Mouse (Mus musculus) central nervous system, embryonic 18 days (tissue): ENCODE data around the gene Smarcd2. TPM values are rescaled to one million over a fixed set of nuclear protein-coding genes. Genes with fewer than 3 reads are reported as not detected.

Experiments
- polyA plus RNA-seq: library from polyadenylated mRNA; depleted of rRNA; stranded (reverse); fragments of >200 nt; gene quantifications from 2 replicates; pipeline ENCODE4 v1.2.3, GENCODE M21; 2012; rRNA removed

The Smarcd2 gene
- polyA plus RNA-seq, result 27.0 and 30.3 TPM in 2 replicates

GRCm38 (mm10) chr11:106272644-106273310 lies at the start of gene Smarcd2:
Smarcd2 (minus strand) TSS chr11:106272972.

GRCm38 (mm10) chr11:106314333-106314812 lies 41.6 kb upstream of the Smarcd2 start, which contains the start of gene Cd79b:
Cd79b (minus strand) TSS chr11:106314762.

GRCm38 (mm10) chr11:106301765-106302164 lies 29.0 kb upstream of the Smarcd2 start, which contains the start of gene Gh:
Gh (minus strand) TSS chr11:106301865.

GRCm38 (mm10) chr11:106276454-106276853 lies 3.7 kb upstream of the Smarcd2 start, which contains the start of gene Tcam1:
Tcam1 (plus strand) TSS chr11:106276672.

GRCm38 (mm10) chr11:106255685-106256451 lies 16.9 kb downstream of the Smarcd2 start, which contains the start of the genes Ftsj3 and Psmc5:
Ftsj3 (minus strand) TSS chr11:106256079.
Psmc5 (plus strand) TSS chr11:106256154.

GRCm38 (mm10) chr11:106216730-106217490 lies 55.9 kb downstream of the Smarcd2 start, which contains the start of gene Ddx42:
Ddx42 (plus strand) TSS chr11:106216926.

DNA sequence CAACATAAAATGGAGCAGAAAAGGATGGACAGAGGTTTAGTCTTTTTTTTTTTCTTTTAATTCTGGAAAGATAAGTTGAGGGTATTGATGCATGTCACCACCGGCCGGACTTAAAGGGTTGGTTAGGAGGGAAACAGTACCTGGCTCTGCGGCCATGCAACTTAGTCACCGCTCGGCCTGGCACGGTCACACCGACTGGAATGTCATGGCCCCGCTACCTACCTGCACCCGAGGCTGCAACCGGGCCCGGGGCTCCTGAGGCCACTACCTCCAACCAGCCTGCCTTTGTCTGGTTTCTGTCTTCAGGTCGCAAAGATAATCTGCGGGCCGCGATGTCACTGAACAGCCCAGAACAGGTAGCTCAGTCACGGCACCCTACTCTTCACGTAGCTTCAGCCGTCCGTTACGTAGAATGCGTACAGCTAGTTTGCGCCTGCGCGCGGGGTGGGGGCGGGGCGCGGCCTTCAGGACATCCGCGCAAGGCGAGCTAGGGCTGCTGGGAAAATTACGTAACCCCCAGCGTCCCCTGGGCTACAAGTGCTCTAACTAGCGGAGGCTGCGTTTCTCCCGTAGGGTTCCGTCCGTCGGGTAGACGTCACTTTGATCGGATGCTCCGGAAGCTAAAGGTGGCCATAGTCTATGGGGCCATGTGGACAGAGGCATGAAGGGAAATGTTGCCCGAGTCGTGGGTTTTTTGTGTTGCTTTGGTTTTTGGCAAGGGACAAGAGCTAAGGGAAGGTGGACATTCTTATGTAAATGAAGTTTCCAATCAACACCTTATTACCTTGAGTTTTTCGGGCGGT lies 56.6 kb downstream of the Smarcd2 start, which contains the start of gene Ccdc47:
Gene Ccdc47, minus strand, starts transcription at position 418 of the 803 bp plus-strand sequence.

Other genes with a start within 250 kb of the Smarcd2 start
- 158 and 165 TPM in 2 replicates for gene Dcaf7, start 236.1 kb downstream of the Smarcd2 start, polyA plus RNA-seq
- 12.3 and 13.9 TPM in 2 replicates for gene Taco1, start 206.9 kb downstream of the Smarcd2 start, polyA plus RNA-seq
- gene Map3k3, start 188.4 kb downstream of the Smarcd2 start, polyA plus RNA-seq, result 28.1 and 28.5 TPM in 2 replicates
- gene Gm10840, start 112.1 kb downstream of the Smarcd2 start, polyA plus RNA-seq, result not detected in 2 replicates
- 89.2 and 92.8 TPM in 2 replicates for gene Limd2, start 112.1 kb downstream of the Smarcd2 start, polyA plus RNA-seq
- gene Strada, start 70.8 kb downstream of the Smarcd2 start, polyA plus RNA-seq, result 46.5 and 48.0 TPM in 2 replicates
- 54.8 and 62.3 TPM in 2 replicates for gene Ccdc47, start 56.6 kb downstream of the Smarcd2 start, polyA plus RNA-seq
- 49.7 and 52.5 TPM in 2 replicates for gene Ddx42, start 56.0 kb downstream of the Smarcd2 start, polyA plus RNA-seq
- gene Ftsj3, start 16.9 kb downstream of the Smarcd2 start, polyA plus RNA-seq, result 29.1 and 31.0 TPM in 2 replicates
- gene Psmc5, start 16.8 kb downstream of the Smarcd2 start, polyA plus RNA-seq, result 179 and 181 TPM in 2 replicates
- gene Tcam1, start 3.7 kb upstream of the Smarcd2 start, polyA plus RNA-seq, result 0.27 TPM in 2 replicates
- not detected in 2 replicates for gene Gh, start 28.9 kb upstream of the Smarcd2 start, polyA plus RNA-seq
- 0.54 and 0.83 TPM in 2 replicates for gene Cd79b, start 41.8 kb upstream of the Smarcd2 start, polyA plus RNA-seq
- gene Scn4a, start 80.3 kb upstream of the Smarcd2 start, polyA plus RNA-seq, result 0.04 and 0.13 TPM in 2 replicates
- 0.23 TPM in 1 of 2 replicates, not detected in the other for gene Prr29, start 92.5 kb upstream of the Smarcd2 start, polyA plus RNA-seq
- 12.2 and 12.7 TPM in 2 replicates for gene Icam2, start 115.1 kb upstream of the Smarcd2 start, polyA plus RNA-seq
- 8.1 and 8.4 TPM in 2 replicates for gene Ern1, start 214.9 kb upstream of the Smarcd2 start, polyA plus RNA-seq